Mouse (Mus musculus): Measurements from ENCODE around the gene Nupl1.
A peak's percentile ranks its signal among the peaks of the same experiment; 100 is the strongest.

Gene Nupl1

DNA sequence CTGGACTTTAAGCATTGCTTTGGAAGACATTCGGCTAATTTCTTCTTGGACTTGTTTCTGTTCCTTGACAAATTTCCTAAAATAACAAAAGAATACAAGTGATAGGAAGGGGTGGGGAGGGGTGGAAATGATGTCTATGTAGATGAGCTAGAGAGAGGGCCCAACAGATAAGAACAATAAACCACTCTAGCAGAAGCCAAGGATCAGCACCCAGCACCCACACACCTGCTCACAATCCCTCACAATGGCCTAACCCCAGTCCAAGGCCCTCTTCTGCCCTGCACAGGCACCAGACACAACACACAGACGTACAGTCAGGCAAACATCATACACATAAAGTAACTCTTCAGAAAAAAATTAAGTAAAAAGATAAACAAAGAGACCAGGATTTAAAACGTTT, 12.7 kb downstream of the Nupl1 start:
- no peak for DNase-seq (ENCODE audit: low read depth)

- no peak for DNase-seq (ENCODE audit: low read depth)
Measured at GRCm38 (mm10) chr14:60219886-60220285, 31.3 kb downstream of the Nupl1 start.

DNA sequence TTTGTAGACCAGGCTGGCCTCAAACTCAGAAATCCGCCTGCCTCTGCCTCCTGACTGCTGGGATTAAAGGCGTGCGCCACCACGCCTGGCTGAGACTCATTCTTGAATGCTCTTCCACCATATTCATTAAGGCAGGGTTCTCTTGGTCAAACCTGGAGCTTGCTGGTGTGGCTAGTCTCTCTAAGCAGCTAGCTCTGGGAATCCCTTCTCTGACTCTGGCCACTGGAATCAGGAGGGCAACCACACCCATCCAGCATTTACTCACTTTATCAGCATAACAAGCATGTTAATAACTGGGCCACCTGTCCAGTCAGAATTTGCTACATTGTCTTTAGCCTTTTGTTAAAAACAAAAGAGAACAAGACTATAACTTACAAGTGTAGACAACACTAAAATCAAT, 33.6 kb downstream of the Nupl1 start:
- no peak for DNase-seq (ENCODE audit: low read depth)

- no peak for DNase-seq (ENCODE audit: low read depth)
Measured at GRCm38 (mm10) chr14:60216125-60216524, 35.1 kb downstream of the Nupl1 start.

GRCm38 (mm10) chr14:60215000-60215399, 36.2 kb downstream of the Nupl1 start:
- no peak for DNase-seq (ENCODE audit: low read depth)

DNA sequence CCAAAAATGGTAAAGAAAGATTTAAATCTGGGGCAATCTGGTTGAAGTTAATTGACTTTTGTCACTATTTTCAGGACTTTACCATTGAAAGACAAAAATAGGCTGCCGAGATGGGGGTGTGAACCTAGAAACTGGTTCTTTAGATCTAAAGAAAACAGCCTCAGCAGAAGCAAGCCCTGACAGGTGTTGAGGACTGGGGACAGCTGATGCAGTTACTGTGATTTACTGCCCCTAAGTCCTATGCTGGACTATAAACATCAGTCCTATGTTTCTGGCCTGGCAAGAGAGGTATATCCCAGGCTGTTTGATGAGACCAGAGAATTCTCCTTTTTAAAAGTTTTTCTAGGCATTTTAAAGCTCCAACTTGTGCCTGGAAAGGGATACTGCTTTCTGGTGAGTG, 37.2 kb downstream of the Nupl1 start:
- DNase-seq (ENCODE audit: low read depth): no peak

GRCm38 (mm10) chr14:60209166-60209565, 42.1 kb downstream of the Nupl1 start:
- DNase-seq (ENCODE audit: low read depth): no peak

GRCm38 (mm10) chr14:60204993-60205392, 46.2 kb downstream of the Nupl1 start:
- no peak for DNase-seq (ENCODE audit: low read depth)

DNA sequence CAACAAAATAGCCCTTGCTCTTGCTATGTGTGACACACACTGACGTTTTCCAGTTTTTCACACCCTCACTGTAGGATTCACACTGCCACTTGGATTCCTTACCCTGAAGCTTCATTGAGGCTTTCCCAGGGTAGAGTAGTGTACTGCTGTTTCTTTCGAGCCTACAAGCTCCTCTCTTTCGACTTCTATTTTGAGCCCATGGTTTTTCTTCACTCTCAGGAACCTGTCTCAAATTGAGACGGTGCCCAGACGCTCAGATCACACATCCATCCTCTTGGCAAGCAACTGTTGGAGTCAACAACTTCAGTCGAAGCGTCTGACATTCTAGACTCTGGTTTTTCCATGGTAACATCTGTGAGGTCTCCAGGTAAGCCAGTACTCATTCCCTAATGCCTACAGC, 54.3 kb downstream of the Nupl1 start, which contains the start of gene Atp8a2:
TSS of gene Atp8a2 (minus strand) at position 296 of the 400 bp plus-strand sequence.
- no peak for DNase-seq (ENCODE audit: low read depth)

GRCm38 (mm10) chr14:60195999-60196398, 55.2 kb downstream of the Nupl1 start:
- no peak for DNase-seq (ENCODE audit: low read depth)

GRCm38 (mm10) chr14:60194606-60195005, 56.6 kb downstream of the Nupl1 start:
- peak; percentile 47 for DNase-seq (ENCODE audit: low read depth)

DNA sequence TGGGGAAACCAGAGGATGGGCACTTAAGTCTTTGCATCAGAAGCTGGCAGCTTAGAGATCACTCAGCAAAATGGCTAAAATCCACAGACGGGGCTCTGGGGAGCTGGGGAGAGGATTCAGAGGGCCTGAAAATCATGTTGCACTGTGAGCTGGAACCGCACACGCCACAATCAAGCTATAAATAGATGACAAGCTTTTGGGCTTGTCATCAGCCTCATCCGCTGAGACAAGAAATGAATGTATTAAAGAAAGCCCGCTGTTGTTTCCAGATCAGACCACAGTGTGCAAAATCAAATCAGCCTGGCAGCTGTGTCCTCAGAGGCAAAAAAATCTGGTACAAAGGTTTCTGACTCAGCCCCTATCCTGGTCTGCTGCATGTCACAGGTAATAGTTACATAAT, 61.5 kb downstream of the Nupl1 start:
- no peak for DNase-seq (ENCODE audit: low read depth)

DNA sequence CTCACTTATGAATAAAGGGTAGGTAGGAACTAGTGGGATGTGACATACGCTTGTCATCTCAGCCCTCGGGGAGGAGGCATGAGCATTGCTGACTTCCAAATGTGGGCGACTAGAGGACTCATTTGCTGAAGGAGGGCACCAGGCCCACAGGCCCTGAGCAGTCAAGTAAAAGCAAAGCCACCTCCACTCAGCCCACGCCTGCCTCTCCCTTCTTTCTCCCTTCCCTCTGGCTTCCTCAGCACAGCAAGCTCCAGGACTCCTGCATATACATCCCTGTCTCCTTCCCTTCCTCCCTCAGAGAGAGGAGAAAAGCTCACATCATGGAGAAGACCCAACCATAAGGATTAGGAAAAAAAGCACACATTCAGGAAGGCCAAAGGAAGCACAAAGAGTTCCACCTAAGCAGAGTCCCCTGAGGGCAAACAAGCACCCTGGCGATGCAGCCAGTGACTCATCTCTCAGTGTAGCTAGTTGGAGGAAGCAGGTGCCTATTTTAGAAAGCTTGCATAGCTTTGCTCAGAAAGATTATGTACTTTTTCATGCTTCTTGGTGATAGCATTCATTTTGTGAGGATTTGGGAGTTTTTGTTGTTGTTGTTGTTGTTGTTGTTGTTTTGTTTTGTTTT, 62.9 kb downstream of the Nupl1 start:
- no peak for DNase-seq (ENCODE audit: low read depth)

DNA sequence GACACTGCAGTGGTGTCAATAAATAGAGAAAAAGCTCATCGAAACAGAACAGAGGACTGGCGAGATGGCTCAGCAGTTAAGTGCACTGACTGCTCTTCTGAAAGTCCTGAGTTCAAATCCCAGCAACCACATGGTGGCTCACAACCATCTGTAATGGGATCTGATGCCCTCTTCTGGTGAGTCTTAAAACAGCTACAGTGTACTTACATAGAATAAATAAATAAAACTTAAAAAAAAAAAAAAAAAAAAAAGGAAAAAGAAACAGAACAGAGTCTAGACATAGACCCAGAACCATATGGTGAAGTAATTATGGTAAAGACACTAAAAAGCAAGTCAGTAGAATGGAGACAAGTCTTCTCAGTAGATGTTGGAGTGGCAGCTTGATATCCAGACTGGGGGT, 69.9 kb downstream of the Nupl1 start:
- DNase-seq (ENCODE audit: low read depth): peak; percentile 4

GRCm38 (mm10) chr14:60178571-60178955, 72.7 kb downstream of the Nupl1 start:
- DNase-seq (ENCODE audit: low read depth): no peak

DNA sequence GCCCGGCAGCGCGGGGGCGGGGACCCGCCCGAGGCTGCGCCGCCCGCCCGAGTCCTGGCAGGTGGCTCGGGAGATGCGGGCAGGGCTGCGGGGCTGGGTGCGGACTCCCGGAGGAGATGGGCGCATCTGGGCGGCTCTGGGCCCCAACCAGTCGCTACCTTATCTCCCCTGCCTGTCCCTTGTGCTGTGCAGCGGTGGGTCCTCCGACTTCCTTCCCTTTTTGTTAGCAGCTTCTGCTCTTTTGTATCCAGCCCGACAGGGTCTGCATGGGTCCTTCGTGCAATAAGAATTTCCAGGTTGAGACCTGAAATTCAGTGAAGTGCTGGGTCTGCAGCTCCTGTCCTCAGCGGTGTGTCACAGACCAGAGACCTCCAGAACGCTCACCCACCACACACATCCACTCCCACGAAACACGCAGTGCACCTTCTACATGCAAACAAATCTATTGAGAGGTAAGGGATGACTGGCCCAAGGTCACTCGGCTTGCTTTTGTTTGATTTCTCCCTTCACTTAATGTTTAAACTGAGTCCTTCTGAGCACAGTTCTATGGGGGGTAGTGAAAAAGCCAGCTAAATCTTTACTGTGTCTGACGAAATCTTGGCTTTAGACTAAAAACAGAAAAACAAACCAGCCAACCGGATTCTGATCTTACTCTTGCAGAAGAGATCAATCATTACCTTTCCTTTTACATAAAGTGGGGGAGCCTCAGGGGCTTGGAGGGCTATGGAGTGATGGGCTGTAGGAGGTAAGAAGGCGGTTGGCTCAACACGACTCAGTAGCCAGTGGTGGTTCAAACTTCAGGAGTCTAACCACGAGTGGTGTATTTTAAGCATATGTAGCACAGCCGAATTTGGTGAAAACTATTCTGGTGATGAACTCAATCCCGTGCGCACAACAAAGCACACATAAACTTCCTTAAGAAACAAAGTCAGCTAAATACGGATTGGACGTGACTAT, 73.3 kb downstream of the Nupl1 start:
- DNase-seq (ENCODE audit: low read depth): no peak

DNA sequence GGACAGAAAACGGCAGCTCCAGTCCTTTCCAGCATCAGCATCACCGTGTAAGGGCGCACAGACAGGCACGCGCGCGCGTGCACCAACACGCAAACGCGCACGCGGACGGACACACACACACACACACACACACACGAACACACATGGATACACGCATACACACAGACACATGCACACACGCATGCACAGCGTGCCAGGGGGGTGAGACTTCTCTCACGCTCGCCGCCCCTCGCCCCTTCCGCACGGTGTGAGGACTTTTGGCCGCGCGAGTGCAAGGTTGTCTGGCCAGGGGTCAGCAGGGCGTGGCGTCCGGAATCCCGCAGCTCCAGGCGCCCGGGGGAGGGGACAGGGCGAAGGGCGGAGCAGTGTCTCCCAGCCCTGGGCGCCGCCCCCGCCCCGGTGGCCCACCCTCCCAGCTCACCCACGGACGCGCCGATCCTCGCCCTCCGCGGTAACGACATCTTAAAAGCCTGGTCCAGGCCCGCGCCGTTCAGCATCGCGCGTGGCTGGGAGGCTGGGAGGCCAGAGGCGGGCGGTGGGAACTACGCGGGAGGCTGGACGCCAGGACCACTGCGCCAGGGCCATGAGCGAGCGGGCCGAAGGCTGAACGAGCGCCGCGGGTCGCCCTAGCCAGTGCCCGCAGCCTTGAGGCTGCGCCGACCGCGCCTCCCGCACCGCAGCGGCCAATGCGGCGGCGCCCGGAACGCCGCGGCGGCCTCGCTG, 74.2 kb downstream of the Nupl1 start:
- no peak for DNase-seq (ENCODE audit: low read depth)

- no peak for DNase-seq (ENCODE audit: low read depth)
Measured at GRCm38 (mm10) chr14:60176469-60176890, 74.8 kb downstream of the Nupl1 start.

DNA sequence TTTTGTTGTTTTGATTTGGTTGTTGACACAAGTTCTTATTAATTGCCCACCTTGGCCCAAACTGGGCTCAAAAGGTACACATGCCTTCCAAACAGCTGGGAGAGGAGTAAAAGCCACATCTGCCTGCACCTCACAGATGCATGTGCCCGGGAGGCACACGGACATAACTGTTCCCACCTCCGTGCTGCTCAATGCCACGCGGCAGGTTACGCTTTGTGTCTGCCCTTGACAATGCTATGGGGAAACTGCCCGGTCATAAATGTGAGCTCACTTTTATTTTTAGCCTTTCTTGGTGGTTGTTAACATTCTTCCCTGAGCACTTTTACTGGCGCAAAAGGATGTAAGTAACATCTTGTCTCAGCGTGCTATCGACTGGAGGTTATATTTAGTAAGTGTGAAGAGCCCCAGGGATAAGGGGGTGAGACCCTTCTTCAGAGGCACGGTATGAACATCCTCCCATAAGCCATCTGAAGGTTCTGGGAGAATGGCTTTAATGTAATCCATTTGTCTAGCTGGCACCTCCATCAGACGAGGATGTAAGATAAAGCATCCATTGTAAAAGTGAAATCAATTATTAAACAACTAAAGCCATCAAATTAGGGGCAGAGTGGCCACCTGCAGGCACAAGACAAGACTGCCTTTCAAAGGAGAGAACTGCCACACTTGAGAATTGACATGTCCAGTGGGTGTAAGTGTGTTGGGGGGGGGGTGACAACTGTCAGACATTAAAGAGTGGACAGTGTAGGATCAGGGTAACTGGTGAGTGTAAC, 78.8 kb downstream of the Nupl1 start:
- DNase-seq (ENCODE audit: low read depth): no peak

GRCm38 (mm10) chr14:60170845-60171610, 80.2 kb downstream of the Nupl1 start:
- no peak for DNase-seq (ENCODE audit: low read depth)

DNA sequence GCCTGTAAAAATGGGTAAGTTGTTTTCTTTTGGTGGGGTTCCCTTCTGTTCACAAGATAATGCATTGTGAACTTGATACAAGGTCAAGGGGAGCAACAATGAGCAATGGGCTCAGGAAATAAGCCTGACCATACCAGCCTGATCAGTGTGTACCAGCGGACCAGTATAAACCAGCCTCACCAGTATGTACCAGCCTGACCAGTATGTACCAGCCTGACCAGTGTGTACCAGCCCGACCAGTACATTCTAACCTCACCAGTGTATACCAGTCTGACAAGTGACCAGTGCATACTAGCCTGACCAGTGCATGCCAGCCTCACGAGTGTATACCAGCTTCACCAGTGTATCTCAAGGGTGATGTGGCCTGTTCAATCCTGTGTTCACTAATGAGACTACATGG, 87.9 kb downstream of the Nupl1 start:
- no peak for DNase-seq (ENCODE audit: low read depth)
